Mouse (Mus musculus) small intestine, adult 2 months (tissue): Measurements from ENCODE around the gene Sdr9c7.

Experiments
- CTCF ChIP-seq: fragments of 200-500 bp; IDR thresholded peaks from 2 replicates; pipeline ENCODE4 v1.5.1; 2012; ENCODE audit warnings: low read depth, mild to moderate bottlenecking, control low read depth, inconsistent platforms, low read length, moderate library complexity, mixed read lengths; ENCODE audit not compliant: insufficient replicate concordance, insufficient read length; ENCODE audit errors: extremely low read depth
- POLR2A ChIP-seq: fragments of 200-500 bp; IDR thresholded peaks from 2 replicates; pipeline ENCODE4 v1.6.1; 2012; ENCODE audit warnings: low read depth, mild to moderate bottlenecking, control low read depth, inconsistent platforms, low read length, moderate library complexity

- no peak for TF ChIP-seq POLR2A
- TF ChIP-seq CTCF = no peak
Measured at GRCm38 (mm10) chr10:127955034-127955433, 56.7 kb downstream of the Sdr9c7 start.
